Mouse (Mus musculus) liver, adult 2 months (tissue): ENCODE results near the gene Cdk11b.

Experiments
- CTCF ChIP-seq: fragments of 200-500 bp; IDR thresholded peaks from 2 replicates; pipeline ENCODE4 v1.5.1; 2011; ENCODE audit warnings: low read depth, low read length, control low read depth
- POLR2A ChIP-seq: fragments of 200-500 bp; IDR thresholded peaks from 2 replicates; pipeline ENCODE4 v1.6.1; 2011; ENCODE audit warnings: low read length, control low read depth; ENCODE audit not compliant: insufficient read depth; ENCODE audit errors: extremely low read depth

- no peak for TF ChIP-seq CTCF
- no peak for TF ChIP-seq POLR2A
These were observed 34.3 kb downstream of the Cdk11b start for GRCm38 (mm10) chr4:155658961-155659360.
